In the genomic region with DNA sequence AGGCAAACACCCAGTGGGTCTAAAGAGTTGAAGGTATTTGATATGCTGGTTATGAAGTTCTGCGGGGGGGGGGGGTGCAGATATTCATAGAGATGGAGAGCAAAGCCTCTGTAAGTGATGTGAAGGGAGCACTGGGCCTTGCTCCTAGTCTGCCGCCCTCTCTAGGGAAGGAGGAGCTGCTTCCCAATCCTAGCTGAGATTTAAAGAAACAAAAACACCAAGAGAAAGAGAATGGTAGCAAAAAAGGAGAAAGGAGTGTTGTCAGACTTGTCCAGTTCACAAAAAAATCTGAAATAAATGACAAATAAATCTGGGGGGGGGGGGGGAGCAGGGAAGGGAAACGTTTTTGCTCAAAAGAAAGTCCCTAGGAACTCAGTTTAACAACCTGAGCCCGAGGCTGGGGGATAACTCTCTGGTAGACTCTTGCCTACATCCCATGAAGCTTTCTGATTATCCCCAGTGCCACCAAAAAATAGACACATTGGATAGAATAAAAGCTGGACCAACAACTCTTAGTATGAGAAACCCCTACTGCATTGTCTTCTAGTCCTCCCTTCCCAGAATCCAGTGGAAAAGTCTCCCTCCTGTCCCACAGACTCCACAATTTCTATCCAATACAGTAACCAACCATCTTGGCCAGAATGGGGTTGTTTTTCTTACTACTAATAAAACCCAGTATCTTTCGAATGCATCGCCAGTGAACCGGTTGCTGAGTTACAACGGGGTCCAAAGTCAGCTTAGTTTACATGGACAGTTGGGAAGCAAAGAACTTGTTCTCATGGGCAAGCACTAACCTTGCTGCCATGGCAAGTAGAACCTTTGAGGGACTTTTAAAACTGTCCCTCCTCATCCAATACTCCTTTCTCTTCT, we compare ENCODE assay signal across 16 mouse cellular contexts. TPM values are rescaled to one million over a fixed set of nuclear protein-coding genes. Genes with fewer than 3 reads are reported as not detected.
DNase-seq lines count a peak whose midpoint lies in the region; ATAC-seq lines count a peak whose summit lies in the region.
"Had no signal": no experiment of that assay in that cellular context is flagged by ENCODE, and none has a peak within 500 bp of the region (broad histone marks: within the 10 kb centered on the region; RNA-seq: fewer than 3 reads in every experiment).

No protein-coding gene starts in this region.

- peak; percentile 32 for DNase-seq in cerebellum, adult 9-10 months
- DNase-seq in cerebellum, adult 11 months = no peak
- no peak for DNase-seq in lung, postnatal 14 days
- DNase-seq in left cerebral cortex, adult 9 months (ENCODE audit: low spot score in 2 of 2) = no peak
- no peak for DNase-seq in thymus, postnatal 0 days (ENCODE audit: low spot score)
- DNase-seq: adrenal gland, adult 8-10 months; heart, postnatal 10 days; kidney, adult 18-20 months; spleen, adult 18-20 months had no signal

- no peaks in the 10 kb centered on the region for H3K36me3 ChIP-seq in forebrain, embryonic 12.5 days (replicated peaks)
- H3K36me3 ChIP-seq in hindbrain, embryonic 15.5 days = no peaks in the 10 kb centered on the region
- no peaks in the 10 kb centered on the region for H3K36me3 ChIP-seq in midbrain, embryonic 16.5 days (ENCODE audit: control insufficient read depth, insufficient read depth, low read length)
- H3K36me3 ChIP-seq: embryonic facial prominence, embryonic 12.5 days; liver, embryonic 12.5 days had no signal

- no peak overlapping the region for H3K4me3 ChIP-seq in forebrain, embryonic 12.5 days (replicated peaks)
- H3K4me3 ChIP-seq in hindbrain, embryonic 15.5 days = no peak overlapping the region
- no peak overlapping the region for H3K4me3 ChIP-seq in midbrain, embryonic 16.5 days (ENCODE audit: low read depth, low read length)
- H3K4me3 ChIP-seq: embryonic facial prominence, embryonic 12.5 days; liver, embryonic 12.5 days; myocyte had no signal

- WGBS in forebrain, embryonic 12.5 days = 2% methylated on average over 8 of the region's 8 CpGs
- WGBS in hindbrain, embryonic 15.5 days = 10% methylated on average over 8 of the region's 8 CpGs
- WGBS in midbrain, embryonic 16.5 days = 9% methylated on average over 8 of the region's 8 CpGs

- H3K4me1 ChIP-seq in forebrain, embryonic 12.5 days = peaks cover 49% of the 10 kb centered on the region
- H3K4me1 ChIP-seq in hindbrain, embryonic 15.5 days (replicated peaks) = peaks cover 18% of the 10 kb centered on the region
- no peaks in the 10 kb centered on the region for H3K4me1 ChIP-seq in midbrain, embryonic 16.5 days (ENCODE audit: control insufficient read depth, insufficient read depth, low read length)
- H3K4me1 ChIP-seq: liver, embryonic 12.5 days had no signal

- H3K4me2 ChIP-seq in forebrain, embryonic 12.5 days = peak overlapping the region; percentile 81
- peak overlapping the region; percentile 44 for H3K4me2 ChIP-seq in hindbrain, embryonic 15.5 days
- peak overlapping the region; percentile 1; the same call in 1 of the 2 replicates for H3K4me2 ChIP-seq in midbrain, embryonic 16.5 days (ENCODE audit: low read length)
- H3K4me2 ChIP-seq: embryonic facial prominence, embryonic 12.5 days; liver, embryonic 12.5 days had no signal

- no peak for ATAC-seq in forebrain, embryonic 12.5 days (ENCODE audit: low FRiP score)
- ATAC-seq in hindbrain, embryonic 15.5 days (ENCODE audit: low FRiP score, low read depth) = no peak
- no peak for ATAC-seq in midbrain, embryonic 16.5 days
- ATAC-seq: liver, embryonic 12.5 days had no signal

- peaks cover 82% of the 10 kb centered on the region for H3K27me3 ChIP-seq in forebrain, embryonic 12.5 days
- H3K27me3 ChIP-seq in hindbrain, embryonic 15.5 days = peaks cover 54% of the 10 kb centered on the region
- H3K27me3 ChIP-seq in midbrain, embryonic 16.5 days (ENCODE audit: control insufficient read depth, insufficient read depth, low read depth, low read length) = peaks cover 45% of the 10 kb centered on the region

- H3K9ac ChIP-seq in forebrain, embryonic 12.5 days = no peak overlapping the region
- H3K9ac ChIP-seq in hindbrain, embryonic 15.5 days = no peak overlapping the region
- no peak overlapping the region for H3K9ac ChIP-seq in midbrain, embryonic 16.5 days (ENCODE audit: low read depth, low read length)
- H3K9ac ChIP-seq: embryonic facial prominence, embryonic 12.5 days; liver, embryonic 12.5 days had no signal

- no peaks in the 10 kb centered on the region for H3K9me3 ChIP-seq in forebrain, embryonic 12.5 days
- H3K9me3 ChIP-seq in hindbrain, embryonic 15.5 days = no peaks in the 10 kb centered on the region
- no peaks in the 10 kb centered on the region for H3K9me3 ChIP-seq in midbrain, embryonic 16.5 days (replicated peaks; ENCODE audit: control insufficient read depth, low read length, poor library complexity, severe bottlenecking)
- H3K9me3 ChIP-seq: embryonic facial prominence, embryonic 12.5 days; liver, embryonic 12.5 days had no signal

- peak overlapping the region; percentile 94 for H3K27ac ChIP-seq in forebrain, embryonic 12.5 days
- peak overlapping the region; percentile 96 for H3K27ac ChIP-seq in hindbrain, embryonic 15.5 days (replicated peaks)
- peak overlapping the region; percentile 87 for H3K27ac ChIP-seq in midbrain, embryonic 16.5 days (ENCODE audit: low read length)
- H3K27ac ChIP-seq: embryonic facial prominence, embryonic 12.5 days; liver, embryonic 12.5 days had no signal

RNA-seq across cellular contexts. Expression of a gene that starts 20.2 kb away (rescaled TPM):
- 13.9 and 14.4 TPM in 2 replicates for polyA plus RNA-seq in forebrain, embryonic 12.5 days (2016; fragmentation: Nextera tagmentation; extraction: Ambion mirVana)
- 13.5 and 14.8 TPM in 2 replicates for polyA plus RNA-seq in hindbrain, embryonic 15.5 days (2015; fragmentation: Nextera tagmentation; extraction: Ambion mirVana)
- polyA plus RNA-seq in midbrain, embryonic 16.5 days (2015; fragmentation: Nextera tagmentation; extraction: Ambion mirVana) = 9.1 and 20.6 TPM in 2 replicates
- polyA plus RNA-seq in thymus, postnatal 0 days (2015; fragmentation: Nextera tagmentation; extraction: Ambion mirVana) = not detected in 2 replicates
- polyA plus RNA-seq: gonadal fat pad, adult 2 months; liver, embryonic 12.5 days had no signal

RNA-seq across cellular contexts. Expression of a gene that starts 23.6 kb away (rescaled TPM):
- 56.4 and 60.5 TPM in 2 replicates for polyA plus RNA-seq in forebrain, embryonic 12.5 days (2016; fragmentation: Nextera tagmentation; extraction: Ambion mirVana)
- 52.6 and 61.6 TPM in 2 replicates for polyA plus RNA-seq in hindbrain, embryonic 15.5 days (2015; fragmentation: Nextera tagmentation; extraction: Ambion mirVana)
- polyA plus RNA-seq in midbrain, embryonic 16.5 days (2015; fragmentation: Nextera tagmentation; extraction: Ambion mirVana) = 55.8 and 154 TPM in 2 replicates
- not detected in 2 replicates for polyA plus RNA-seq in thymus, postnatal 0 days (2015; fragmentation: Nextera tagmentation; extraction: Ambion mirVana)
- polyA plus RNA-seq: gonadal fat pad, adult 2 months; liver, embryonic 12.5 days had no signal

Comparison
In these comparisons a context has a peak if more than half of its experiments do, and no peak if none do; other contexts are left out.
1. H3K4me2 ChIP-seq: peak in every context shown above with its lines; median percentile 81 in forebrain, embryonic 12.5 days; 44 in hindbrain, embryonic 15.5 days; 1 in midbrain, embryonic 16.5 days.
2. RNA of a gene that starts 20.2 kb away (polyA plus RNA-seq): 13.5 to 14.8 TPM in hindbrain, embryonic 15.5 days, 13.9 to 14.4 TPM in forebrain, embryonic 12.5 days and 9.1 to 20.6 TPM in midbrain, embryonic 16.5 days; not detected in thymus, postnatal 0 days; every median in the first group is over 10 times any median in the second.
3. RNA of a gene that starts 23.6 kb away (polyA plus RNA-seq): 52.6 to 61.6 TPM in hindbrain, embryonic 15.5 days, 56.4 to 60.5 TPM in forebrain, embryonic 12.5 days and 55.8 to 154 TPM in midbrain, embryonic 16.5 days; not detected in thymus, postnatal 0 days; every median in the first group is over 10 times any median in the second.
4. Peak in every context shown above with its lines, with median percentiles within 50 percentile points of each other: H3K27ac ChIP-seq.